Mouse (Mus musculus): ENCODE data around the gene Baz1b. TPM values are rescaled to one million over a fixed set of nuclear protein-coding genes. Genes with fewer than 3 reads are reported as not detected.

The Baz1b gene
- polyA plus RNA-seq, 1 experiment: 58.9 TPM

DNA sequence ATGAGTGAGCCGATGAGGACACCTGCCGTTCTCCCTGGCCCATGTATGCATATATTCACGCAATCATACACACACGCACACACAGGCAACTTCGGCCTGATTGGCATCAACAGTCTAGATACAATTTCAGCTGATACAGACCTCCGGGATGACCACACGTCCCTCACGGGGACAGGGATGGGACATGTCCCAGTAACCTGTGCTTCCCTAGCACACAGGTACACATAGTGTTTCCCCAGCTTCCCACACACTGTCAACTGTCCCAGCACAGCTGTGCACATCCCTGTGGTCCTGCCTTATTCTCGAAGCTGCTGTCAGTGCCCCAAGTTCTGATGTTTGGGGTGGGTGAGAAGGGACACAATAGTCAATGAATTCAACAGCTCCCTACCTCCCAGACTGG is 60.3 kb downstream of the Baz1b start:
- no peak for TF ChIP-seq GATA1 (IDR thresholded peaks at IDR 0.05; ENCODE audit: low read length)

DNA sequence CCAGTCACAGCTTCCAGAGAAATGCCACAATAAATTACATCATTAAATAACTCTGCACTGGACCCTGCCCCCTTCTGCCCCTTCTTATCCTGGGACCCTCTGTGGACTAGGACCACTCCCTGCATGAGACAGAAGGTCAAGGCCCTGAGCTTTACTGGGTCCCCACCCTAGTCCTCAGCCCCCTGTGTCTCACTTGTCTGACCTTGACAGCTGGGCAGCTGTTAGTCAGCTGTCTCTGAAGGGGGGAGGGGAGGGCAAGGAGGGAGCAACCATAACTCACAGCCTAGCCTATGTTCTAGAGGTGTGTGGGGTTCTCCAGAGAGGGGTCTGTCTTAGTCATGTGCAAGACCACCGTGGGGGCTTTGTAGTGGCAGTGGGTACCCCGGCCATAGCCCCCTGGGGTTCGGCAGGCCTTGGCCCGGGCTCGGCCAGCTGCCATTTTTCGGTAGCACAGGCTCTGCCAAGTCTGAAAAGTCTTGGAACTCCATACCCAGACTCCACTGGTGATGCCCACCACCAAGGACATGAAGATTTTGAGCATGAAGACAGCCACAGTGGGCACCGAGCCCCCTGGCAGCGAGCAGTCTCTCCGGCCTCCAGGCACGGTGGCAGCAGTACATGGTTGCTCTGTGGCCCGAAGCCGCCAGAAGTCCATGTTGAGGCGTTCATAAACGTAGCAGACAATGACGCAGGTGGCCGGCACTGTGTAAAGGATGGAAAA is 62.1 kb downstream of the Baz1b start:
- TF ChIP-seq GATA1 (IDR thresholded peaks at IDR 0.05; ENCODE audit: low read length): no peak

GRCm38 (mm10) chr5:135250186-135251078 is 63.4 kb downstream of the Baz1b start:
- TF ChIP-seq GATA1 (IDR thresholded peaks at IDR 0.05; ENCODE audit: low read length): no peak

DNA sequence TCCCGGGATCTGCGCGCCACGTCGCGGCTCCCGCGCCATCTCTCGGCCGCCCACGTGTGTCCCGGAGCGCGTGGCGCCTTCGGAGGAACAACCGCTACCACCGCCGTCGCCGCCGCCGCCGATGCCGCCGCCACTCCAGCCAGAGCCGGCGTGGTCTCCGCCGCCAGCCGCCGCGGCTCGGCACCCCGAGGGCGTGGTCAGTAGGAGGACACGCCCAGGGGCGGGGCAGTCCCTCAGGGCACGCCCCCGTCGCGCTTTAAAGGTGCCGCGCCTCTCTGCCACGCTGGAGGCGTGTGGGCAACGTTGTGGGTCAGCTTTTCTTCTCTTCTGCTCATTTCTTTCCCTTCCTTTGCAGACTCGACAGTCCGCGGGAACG is 64.0 kb downstream of the Baz1b start, which contains the start of gene Fzd9:
TSS of gene Fzd9 (minus strand) at position 152 of the 376 bp plus-strand sequence.
- TF ChIP-seq GATA1 (IDR thresholded peaks at IDR 0.05; ENCODE audit: low read length): no peak

DNA sequence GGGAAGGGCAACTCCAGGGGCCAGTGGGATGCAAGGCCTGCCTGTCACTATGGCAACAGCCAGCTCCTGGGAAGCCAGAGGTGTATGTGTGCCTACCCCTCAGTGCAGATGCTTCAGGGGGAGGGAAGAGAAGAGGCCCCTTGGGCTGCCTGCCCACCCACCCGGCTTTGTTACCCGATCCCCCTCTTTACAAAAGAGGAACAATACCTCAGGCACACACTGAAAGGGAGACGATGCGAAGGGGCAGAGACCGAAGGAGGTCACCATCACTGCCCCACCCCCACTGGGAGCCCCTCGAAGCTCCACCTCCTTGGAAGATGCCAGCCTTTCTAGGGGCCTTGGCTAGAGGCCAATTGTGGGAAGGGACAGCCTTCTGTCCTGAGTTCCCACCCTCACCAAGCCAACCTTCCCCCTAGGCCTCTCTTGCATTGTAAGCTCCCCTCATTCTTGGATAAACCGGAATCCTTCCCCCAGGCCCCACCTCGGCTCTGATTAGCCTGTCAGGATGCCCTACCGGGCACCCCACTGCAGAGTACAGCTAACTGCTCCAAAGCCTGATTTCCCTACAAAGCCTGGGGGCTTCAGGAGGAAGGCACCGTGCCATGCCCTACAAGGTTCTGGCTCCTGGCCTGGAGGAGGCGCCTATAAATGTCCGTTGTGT is 66.8 kb downstream of the Baz1b start:
- TF ChIP-seq GATA1 (IDR thresholded peaks at IDR 0.05; ENCODE audit: low read length): no peak

GRCm38 (mm10) chr5:135256166-135256565 is 69.1 kb downstream of the Baz1b start:
- TF ChIP-seq GATA1 (IDR thresholded peaks at IDR 0.05; ENCODE audit: low read length): no peak

DNA sequence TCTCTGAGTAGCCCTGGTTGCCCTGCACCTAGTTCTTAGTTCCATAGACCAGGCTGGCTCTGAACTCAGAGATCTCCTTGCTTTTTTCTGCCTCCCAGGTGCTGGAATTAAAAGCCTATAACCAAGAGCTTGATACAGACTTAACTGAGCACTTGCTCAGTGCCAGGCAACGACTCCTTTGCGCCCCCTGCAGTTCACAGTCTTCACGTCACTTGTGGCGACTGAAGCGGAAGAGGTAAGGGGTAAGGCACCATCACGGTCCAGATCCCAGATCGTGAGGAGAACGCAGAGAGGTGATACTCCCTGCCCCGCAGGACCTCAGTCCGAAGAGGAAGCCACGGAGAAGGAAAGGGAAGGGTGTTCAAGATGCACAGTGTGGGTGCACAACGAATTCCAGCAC is 70.5 kb downstream of the Baz1b start:
- TF ChIP-seq GATA1 (IDR thresholded peaks at IDR 0.05; ENCODE audit: low read length): no peak

- no peak for TF ChIP-seq GATA1 (IDR thresholded peaks at IDR 0.05; ENCODE audit: low read length)
Observed at GRCm38 (mm10) chr5:135258280-135259150, 71.5 kb downstream of the Baz1b start.

GRCm38 (mm10) chr5:135263866-135264503 is 76.9 kb downstream of the Baz1b start:
- TF ChIP-seq GATA1 (IDR thresholded peaks at IDR 0.05; ENCODE audit: low read length): no peak

GRCm38 (mm10) chr5:135264548-135264947 is 77.5 kb downstream of the Baz1b start:
- no peak for TF ChIP-seq GATA1 (IDR thresholded peaks at IDR 0.05; ENCODE audit: low read length)

DNA sequence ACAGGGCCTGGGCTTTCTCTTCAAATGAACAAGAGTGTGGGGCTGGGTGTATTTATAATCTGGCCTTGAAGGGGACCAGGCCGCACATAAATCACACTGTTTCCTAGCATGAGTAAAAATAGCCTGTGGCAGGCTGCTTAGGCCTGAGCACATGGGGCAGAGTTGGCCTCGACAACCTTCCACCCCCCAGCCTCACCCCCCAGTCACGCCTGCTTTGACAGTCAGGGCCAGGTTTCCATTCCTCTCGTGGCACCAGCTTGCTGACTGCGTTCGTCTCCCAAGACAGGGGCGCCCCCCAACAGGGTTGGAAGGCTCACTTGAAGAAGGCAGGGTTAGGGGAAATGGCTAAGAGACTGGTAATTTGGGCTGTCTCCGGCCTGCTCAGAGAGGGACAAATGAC is 82.4 kb downstream of the Baz1b start:
- TF ChIP-seq GATA1 (IDR thresholded peaks at IDR 0.05; ENCODE audit: low read length): no peak

DNA sequence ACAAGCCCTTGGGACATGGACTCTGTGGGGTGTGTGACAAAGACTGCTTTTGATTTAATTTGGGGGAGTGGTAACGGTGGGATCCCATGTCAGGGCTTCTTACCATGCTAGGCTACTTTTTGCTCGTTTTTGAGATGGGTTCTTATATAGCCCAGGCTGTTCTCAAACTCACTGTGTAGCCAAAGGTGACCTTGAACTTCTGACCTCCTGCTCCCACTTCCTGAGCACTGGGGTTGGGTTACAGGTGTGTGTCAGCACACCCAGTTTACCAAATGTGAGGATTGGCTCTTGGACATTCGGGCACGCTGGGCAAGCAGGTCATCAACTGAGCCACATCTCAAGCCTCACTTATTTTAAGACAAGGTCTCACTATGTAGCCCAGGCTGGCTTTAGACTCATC is 83.3 kb downstream of the Baz1b start:
- TF ChIP-seq GATA1 (IDR thresholded peaks at IDR 0.05; ENCODE audit: low read length): no peak

DNA sequence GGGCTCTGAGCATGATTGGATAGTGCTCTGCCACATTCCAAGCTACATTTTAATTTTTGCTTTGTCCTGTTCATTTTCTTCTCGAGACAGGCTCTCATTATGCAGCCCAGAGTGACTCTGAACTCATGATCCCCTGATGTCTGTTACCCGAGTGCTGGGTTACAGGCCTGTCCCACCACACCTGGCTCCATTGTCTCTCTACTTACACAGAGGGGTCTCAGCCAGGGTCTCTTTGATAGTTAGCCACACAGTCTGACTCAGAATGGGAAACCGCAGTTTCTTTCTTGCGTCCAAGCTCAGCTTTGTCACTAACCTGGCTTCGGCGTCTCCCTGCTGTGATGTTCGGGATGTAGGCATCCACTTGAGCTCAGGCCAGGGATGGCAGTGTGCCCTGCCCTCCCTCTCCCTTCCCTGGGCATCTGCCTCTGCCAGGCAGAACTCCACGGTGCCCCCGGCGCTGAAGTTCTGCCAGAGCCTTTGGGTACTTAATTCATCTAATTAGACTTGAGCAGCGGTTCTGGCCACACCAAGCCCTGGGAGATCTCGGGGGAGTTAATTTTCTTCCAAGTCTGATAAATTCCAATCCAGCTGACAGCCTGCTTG is 84.6 kb downstream of the Baz1b start:
- TF ChIP-seq GATA1 (IDR thresholded peaks at IDR 0.05; ENCODE audit: low read length): no peak

- no peak for TF ChIP-seq GATA1 (IDR thresholded peaks at IDR 0.05; ENCODE audit: low read length)
Observed at GRCm38 (mm10) chr5:135274663-135275396, 87.8 kb downstream of the Baz1b start.
